Mouse (Mus musculus): Measurements from ENCODE around the gene Nr2e1. TPM values are rescaled to one million over a fixed set of nuclear protein-coding genes. Genes with fewer than 3 reads are reported as not detected.

Nr2e1 gene
- polyA plus RNA-seq, 1 experiment = 14.6 TPM

GRCm38 (mm10) chr10:42577525-42578280, 5.7 kb downstream of the Nr2e1 start:
- no peak for DNase-seq (ENCODE audit: low read depth)
- no peak for TF ChIP-seq CTCF (IDR thresholded peaks at IDR 0.05; ENCODE audit: borderline replicate concordance, extremely low read depth, insufficient read depth, insufficient read length)
- TF ChIP-seq POLR2A (IDR thresholded peaks at IDR 0.05; ENCODE audit: borderline replicate concordance, extremely low read depth, insufficient read depth, insufficient read length, poor library complexity, severe bottlenecking) = no peak

GRCm38 (mm10) chr10:42574639-42575038, 8.8 kb downstream of the Nr2e1 start:
- TF ChIP-seq POLR2A (IDR thresholded peaks at IDR 0.05; ENCODE audit: borderline replicate concordance, extremely low read depth, insufficient read depth, insufficient read length, poor library complexity, severe bottlenecking) (no peak), CTCF (IDR thresholded peaks at IDR 0.05; ENCODE audit: borderline replicate concordance, extremely low read depth, insufficient read depth, insufficient read length) (no peak)
- DNase-seq (ENCODE audit: low read depth) = no peak

GRCm38 (mm10) chr10:42572971-42573370, 10.5 kb downstream of the Nr2e1 start:
- TF ChIP-seq CTCF (IDR thresholded peaks at IDR 0.05; ENCODE audit: borderline replicate concordance, extremely low read depth, insufficient read depth, insufficient read length) = no peak
- no peak for TF ChIP-seq POLR2A (IDR thresholded peaks at IDR 0.05; ENCODE audit: borderline replicate concordance, extremely low read depth, insufficient read depth, insufficient read length, poor library complexity, severe bottlenecking)
- DNase-seq (ENCODE audit: low read depth) = no peak

GRCm38 (mm10) chr10:42572567-42572966, 10.9 kb downstream of the Nr2e1 start:
- no peak for DNase-seq (ENCODE audit: low read depth)
- no peak for TF ChIP-seq CTCF (IDR thresholded peaks at IDR 0.05; ENCODE audit: borderline replicate concordance, extremely low read depth, insufficient read depth, insufficient read length)
- TF ChIP-seq POLR2A (IDR thresholded peaks at IDR 0.05; ENCODE audit: borderline replicate concordance, extremely low read depth, insufficient read depth, insufficient read length, poor library complexity, severe bottlenecking) = no peak

GRCm38 (mm10) chr10:42562272-42562671, 21.2 kb downstream of the Nr2e1 start:
- no peak for DNase-seq (ENCODE audit: low read depth)
- TF ChIP-seq CTCF (IDR thresholded peaks at IDR 0.05; ENCODE audit: borderline replicate concordance, extremely low read depth, insufficient read depth, insufficient read length) = no peak
- TF ChIP-seq POLR2A (IDR thresholded peaks at IDR 0.05; ENCODE audit: borderline replicate concordance, extremely low read depth, insufficient read depth, insufficient read length, poor library complexity, severe bottlenecking) = no peak

GRCm38 (mm10) chr10:42559581-42560200, 23.7 kb downstream of the Nr2e1 start:
- TF ChIP-seq CTCF (IDR thresholded peaks at IDR 0.05; ENCODE audit: borderline replicate concordance, extremely low read depth, insufficient read depth, insufficient read length) = no peak
- no peak for DNase-seq (ENCODE audit: low read depth)

GRCm38 (mm10) chr10:42546507-42546906, 36.9 kb downstream of the Nr2e1 start:
- no peak for TF ChIP-seq POLR2A (IDR thresholded peaks at IDR 0.05; ENCODE audit: borderline replicate concordance, extremely low read depth, insufficient read depth, insufficient read length, poor library complexity, severe bottlenecking)
- TF ChIP-seq CTCF (IDR thresholded peaks at IDR 0.05; ENCODE audit: borderline replicate concordance, extremely low read depth, insufficient read depth, insufficient read length) = no peak
- DNase-seq (ENCODE audit: low read depth) = no peak

- no peak for TF ChIP-seq POLR2A (IDR thresholded peaks at IDR 0.05; ENCODE audit: borderline replicate concordance, extremely low read depth, insufficient read depth, insufficient read length, poor library complexity, severe bottlenecking)
- TF ChIP-seq CTCF (IDR thresholded peaks at IDR 0.05; ENCODE audit: borderline replicate concordance, extremely low read depth, insufficient read depth, insufficient read length) = no peak
- DNase-seq (ENCODE audit: low read depth) = no peak
These were observed 37.5 kb downstream of the Nr2e1 start for GRCm38 (mm10) chr10:42545707-42546503.

GRCm38 (mm10) chr10:42537571-42538316, 45.7 kb downstream of the Nr2e1 start:
- TF ChIP-seq CTCF (IDR thresholded peaks at IDR 0.05; ENCODE audit: borderline replicate concordance, extremely low read depth, insufficient read depth, insufficient read length) (no peak), POLR2A (IDR thresholded peaks at IDR 0.05; ENCODE audit: borderline replicate concordance, extremely low read depth, insufficient read depth, insufficient read length, poor library complexity, severe bottlenecking) (no peak)
- DNase-seq (ENCODE audit: low read depth) = no peak

- no peak for TF ChIP-seq CTCF (IDR thresholded peaks at IDR 0.05; ENCODE audit: borderline replicate concordance, extremely low read depth, insufficient read depth, insufficient read length)
- TF ChIP-seq POLR2A (IDR thresholded peaks at IDR 0.05; ENCODE audit: borderline replicate concordance, extremely low read depth, insufficient read depth, insufficient read length, poor library complexity, severe bottlenecking) = no peak
- DNase-seq (ENCODE audit: low read depth) = no peak
These were observed 49.5 kb downstream of the Nr2e1 start for GRCm38 (mm10) chr10:42533836-42534453.

Measured in brain, embryonic 14.5 days (tissue).